Mouse (Mus musculus) heart, embryonic 15.5 days (tissue): ENCODE measurements around the gene Acd. TPM values are rescaled to one million over a fixed set of nuclear protein-coding genes. Genes with fewer than 3 reads are reported as not detected.

Experiments used
- polyA plus RNA-seq: library from polyadenylated mRNA; unstranded; fragments of >200 nt; fragmentation: Nextera tagmentation; extraction: Ambion mirVana; gene quantifications from 2 replicates; pipeline ENCODE4 v1.2.1, GENCODE M21; 2015

Gene Acd
- polyA plus RNA-seq, 1 experiment from 2014 or later: 33.7 TPM

Other genes starting within 250 kb of the Acd start
- 27.5 and 39.8 TPM in 2 replicates for gene Tppp3, start 229.6 kb downstream of the Acd start, polyA plus RNA-seq
- 23.2 and 30.7 TPM in 2 replicates for gene Zdhhc1, start 204.2 kb downstream of the Acd start, polyA plus RNA-seq
- 0.15 and 0.58 TPM in 2 replicates for gene Hsd11b2, start 182.3 kb downstream of the Acd start, polyA plus RNA-seq
- 50.0 and 63.3 TPM in 2 replicates for gene Atp6v0d1, start 135.1 kb downstream of the Acd start, polyA plus RNA-seq
- 27.9 and 36.5 TPM in 2 replicates for gene Ripor1, start 95.8 kb downstream of the Acd start, polyA plus RNA-seq
- 64.5 and 77.1 TPM in 2 replicates for gene Ctcf, start 64.5 kb downstream of the Acd start, polyA plus RNA-seq
- gene Agrp, start 63.7 kb downstream of the Acd start, polyA plus RNA-seq: 0.24 and 0.29 TPM in 2 replicates
- gene Carmil2, start 14.8 kb downstream of the Acd start, polyA plus RNA-seq: 0.26 and 2.4 TPM in 2 replicates
- 13.8 and 13.9 TPM in 2 replicates for gene Pard6a, start within 50 bp of the Acd start, polyA plus RNA-seq
- not detected in 2 replicates for gene 4933405L10Rik, start 6.6 kb upstream of the Acd start, polyA plus RNA-seq
- gene Enkd1, start 7.1 kb upstream of the Acd start, polyA plus RNA-seq: 9.8 and 12.7 TPM in 2 replicates
- 9.4 and 10.1 TPM in 2 replicates for gene Gfod2, start 57.6 kb upstream of the Acd start, polyA plus RNA-seq
- gene Ranbp10, start 126.2 kb upstream of the Acd start, polyA plus RNA-seq: 8.1 and 11.0 TPM in 2 replicates
- gene Tsnaxip1, start 126.6 kb upstream of the Acd start, polyA plus RNA-seq: 0.06 and 0.29 TPM in 2 replicates
- gene Cenpt, start 152.2 kb upstream of the Acd start, polyA plus RNA-seq: 30.1 and 36.8 TPM in 2 replicates
- 44.7 and 52.5 TPM in 2 replicates for gene Thap11, start 154.0 kb upstream of the Acd start, polyA plus RNA-seq
- 154 and 173 TPM in 2 replicates for gene Nutf2, start 159.5 kb upstream of the Acd start, polyA plus RNA-seq
- 25.3 and 34.7 TPM in 2 replicates for gene Edc4, start 179.8 kb upstream of the Acd start, polyA plus RNA-seq
- 0.73 and 0.80 TPM in 2 replicates for gene Nrn1l, start 192.5 kb upstream of the Acd start, polyA plus RNA-seq
- 19.5 and 25.8 TPM in 2 replicates for gene Pskh1, start 199.3 kb upstream of the Acd start, polyA plus RNA-seq
- gene Ctrl, start 232.8 kb upstream of the Acd start, polyA plus RNA-seq: 0.84 and 0.85 TPM in 2 replicates
- 59.4 and 93.4 TPM in 2 replicates for gene Psmb10, start 237.3 kb upstream of the Acd start, polyA plus RNA-seq
- gene Lcat, start 242.3 kb upstream of the Acd start, polyA plus RNA-seq: 1.3 and 1.7 TPM in 2 replicates